Mouse (Mus musculus): Measurements from ENCODE around the gene Naip5.
"Not testable (repeated sequence)": the region's sequence is repeated elsewhere in the genome, so short reads cannot be mapped to it uniquely, and the experiment has no call there.

The Naip5 gene
- long read RNA-seq, experiment 1, partial matches to known transcripts: 0 of 1 reads
- long read RNA-seq, experiment 1, other reads (novel, unspliced or antisense): 1 of 1 reads
- long read RNA-seq, experiment 2, partial matches to known transcripts: 0 of 2 reads
- long read RNA-seq, experiment 2, other reads (novel, unspliced or antisense): 2 of 2 reads

GRCm38 (mm10) chr13:100246223-100246622, at the start of gene Naip5:
Naip5 (minus strand) TSS chr13:100246323.
- intact Hi-C loops (cut with DNase I): not testable (repeated sequence)

DNA sequence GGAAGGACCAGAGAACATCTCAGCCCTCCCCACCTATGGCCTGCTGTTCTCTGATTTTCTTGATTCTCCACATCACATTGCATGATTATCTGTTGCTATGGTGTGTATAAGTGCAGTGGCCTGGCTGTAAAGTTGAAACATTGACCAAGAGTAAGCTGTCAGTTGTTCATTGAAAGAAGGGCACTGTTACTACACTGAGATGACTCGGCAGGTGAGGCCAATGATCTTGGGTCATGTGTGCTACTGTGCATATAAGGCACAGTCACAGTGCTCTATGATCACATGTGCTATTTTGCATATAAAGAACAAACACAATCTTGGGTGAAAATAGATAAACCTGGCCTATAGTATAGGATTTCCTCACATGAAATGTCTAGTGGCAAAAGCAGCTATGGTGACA, 38.5 kb upstream of the Naip5 start:
- intact Hi-C loops (cut with DNase I): no loop called here

GRCm38 (mm10) chr13:100271474-100272132, 25.5 kb upstream of the Naip5 start:
- intact Hi-C loops (cut with DNase I): not testable (repeated sequence)

DNA sequence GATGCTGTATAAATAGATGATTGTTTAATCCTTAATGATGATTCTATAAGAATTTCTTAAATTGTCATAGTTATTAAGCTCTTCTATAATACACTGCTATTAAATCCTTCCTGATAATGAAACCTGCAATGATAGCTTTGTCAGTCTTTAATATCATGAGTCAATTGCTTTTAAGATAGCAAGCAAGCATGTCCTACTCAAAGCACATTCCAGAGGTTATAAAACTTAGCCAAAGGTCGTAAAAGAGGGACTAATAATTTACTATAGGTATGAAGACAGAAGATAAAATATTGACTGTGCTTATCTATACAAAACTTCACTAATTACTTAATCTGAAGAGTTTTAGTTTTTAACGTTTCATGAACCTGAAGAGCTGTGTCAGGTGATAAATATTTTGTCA, 10.9 kb upstream of the Naip5 start:
- intact Hi-C loops (cut with DNase I): not testable (repeated sequence)

DNA sequence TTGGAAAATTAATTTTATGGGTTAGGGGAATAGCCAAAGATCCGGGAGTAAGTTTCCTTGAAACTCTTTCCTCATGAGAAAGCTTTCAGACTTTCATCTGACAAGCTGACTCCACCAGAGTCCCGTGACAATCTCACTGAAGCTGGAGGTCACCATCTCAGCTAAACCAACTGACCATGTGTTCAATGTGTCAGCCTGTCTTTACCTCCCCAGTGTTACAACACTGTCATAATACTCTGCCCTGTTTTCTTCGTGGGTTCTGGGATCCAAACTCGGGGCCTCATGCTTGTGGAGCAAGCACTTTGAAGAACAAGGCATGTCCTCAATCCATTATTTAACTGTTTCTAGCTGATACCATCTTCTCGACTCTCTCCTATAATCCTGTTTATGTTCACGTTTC, 9.8 kb upstream of the Naip5 start:
- intact Hi-C loops (cut with DNase I): not testable (repeated sequence)

DNA sequence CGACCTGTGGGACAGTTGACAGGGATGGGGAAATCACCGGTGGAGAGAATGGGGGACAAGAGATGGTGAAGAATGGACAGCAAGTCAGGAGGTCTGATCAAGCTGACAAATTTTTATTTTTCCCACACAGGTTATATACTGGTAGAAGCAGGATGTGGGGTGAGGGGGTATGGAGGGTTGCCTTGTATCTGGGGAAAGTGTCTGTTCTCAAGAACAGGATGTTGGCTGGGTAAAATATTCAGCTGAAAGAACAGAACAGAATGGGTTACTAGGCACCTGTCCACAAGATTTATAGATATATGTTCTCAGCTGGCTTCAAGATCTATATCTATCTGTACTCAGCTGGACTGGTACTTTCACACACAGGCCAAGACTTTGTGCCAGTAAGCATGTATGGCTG, 5.8 kb upstream of the Naip5 start:
- intact Hi-C loops (cut with DNase I): not testable (repeated sequence)

- intact Hi-C loops (cut with DNase I): not testable (repeated sequence)
Observed at GRCm38 (mm10) chr13:100246896-100247519, 885 bp upstream of the Naip5 start.

GRCm38 (mm10) chr13:100243702-100244101, 2.4 kb downstream of the Naip5 start:
- intact Hi-C loops (cut with DNase I): no loop called here

DNA sequence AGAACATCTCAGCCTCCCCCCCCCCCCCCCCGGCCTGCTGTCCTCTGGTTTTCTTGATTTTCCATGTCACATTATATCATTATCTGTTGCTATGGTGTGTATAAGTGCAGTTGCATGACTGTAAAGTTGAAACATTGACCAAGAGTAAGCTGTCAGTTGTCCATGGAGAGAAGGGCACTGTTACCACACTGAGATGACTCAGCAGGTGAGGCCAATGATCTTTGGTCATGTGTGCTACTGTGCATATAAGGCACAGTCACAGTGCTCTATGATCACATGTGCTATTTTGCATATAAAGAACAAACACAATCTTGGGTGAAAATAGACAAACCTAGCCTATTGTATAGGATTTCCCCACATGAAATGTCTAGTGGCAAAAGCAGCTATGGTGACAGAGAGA, 32.4 kb downstream of the Naip5 start:
- intact Hi-C loops (cut with DNase I): not testable (repeated sequence)

DNA sequence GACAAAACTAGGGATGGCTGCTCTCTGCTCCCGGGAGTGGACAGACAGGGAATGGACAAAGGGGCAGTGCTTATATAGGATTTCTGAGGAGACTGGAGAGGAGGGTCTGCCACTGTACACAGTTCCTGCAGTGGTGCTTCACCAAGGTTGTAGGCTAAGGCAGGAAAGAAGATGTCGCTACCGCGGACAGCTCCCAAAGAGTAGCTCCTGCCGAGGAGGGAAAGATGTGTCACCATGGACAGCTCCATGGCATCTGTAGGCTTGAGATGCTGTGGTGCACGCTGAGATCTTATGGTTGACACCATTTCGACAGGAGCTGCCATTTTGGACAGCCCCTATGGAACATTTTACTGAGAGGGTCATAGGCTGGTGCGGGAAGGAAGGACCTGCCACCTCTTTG, 35.6 kb downstream of the Naip5 start:
- intact Hi-C loops (cut with DNase I): no loop called here

DNA sequence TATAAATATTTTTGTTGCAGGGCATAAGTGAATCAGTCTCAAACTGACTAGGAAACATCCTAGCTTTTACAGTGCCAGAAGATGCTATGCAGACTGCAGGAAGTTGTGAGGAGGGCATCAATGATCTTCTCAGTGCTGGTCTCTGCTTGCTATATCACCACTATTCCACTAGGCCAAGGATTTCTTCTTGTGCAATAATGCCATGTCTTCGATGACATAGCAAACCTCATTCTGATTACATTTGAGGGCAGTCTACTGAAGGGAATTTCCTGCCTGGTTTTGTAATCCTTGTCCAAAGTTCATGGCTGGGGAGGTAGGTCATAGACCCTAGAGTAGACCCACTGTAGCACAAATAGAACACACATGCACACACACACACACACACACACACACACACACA, 42.8 kb downstream of the Naip5 start:
- intact Hi-C loops (cut with DNase I): no loop called here

DNA sequence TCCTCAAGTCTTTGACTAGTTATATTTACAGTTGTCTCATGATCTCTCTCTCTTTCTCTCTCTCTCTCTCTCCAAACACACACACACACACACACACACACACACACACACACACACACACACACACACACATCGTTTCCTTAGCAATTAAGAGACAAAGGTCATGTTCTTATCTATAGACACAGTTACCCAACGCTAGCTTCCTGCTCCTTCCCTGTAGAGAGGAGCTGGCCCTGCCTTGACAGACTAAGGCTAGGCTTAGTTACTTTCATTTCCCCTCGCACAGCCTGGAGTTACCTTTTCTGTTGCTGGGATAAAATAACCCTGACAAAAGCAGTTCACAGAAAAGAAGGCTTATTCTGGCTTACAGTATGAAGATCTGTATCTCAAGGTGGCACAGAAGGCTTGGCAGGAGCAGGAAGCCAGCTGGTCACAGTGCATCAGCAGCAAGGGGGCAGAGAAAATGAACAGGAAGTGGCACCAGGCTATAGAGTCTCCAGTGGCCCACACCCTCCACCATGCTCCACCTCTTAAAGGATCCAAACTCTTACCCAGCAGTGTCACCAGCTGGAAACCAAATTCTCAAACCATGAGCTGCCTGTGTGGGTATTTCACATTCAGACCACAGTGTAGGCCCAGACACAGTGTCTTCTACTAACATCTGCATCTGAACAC, 44.3 kb downstream of the Naip5 start, which contains the start of gene Naip2:
Gene Naip2 (minus strand): TSS at position 434 of the 675 bp plus-strand sequence.
- intact Hi-C loops (cut with DNase I): not testable (repeated sequence)

GRCm38 (mm10) chr13:100200778-100201177, 45.3 kb downstream of the Naip5 start:
- intact Hi-C loops (cut with DNase I): no loop called here

DNA sequence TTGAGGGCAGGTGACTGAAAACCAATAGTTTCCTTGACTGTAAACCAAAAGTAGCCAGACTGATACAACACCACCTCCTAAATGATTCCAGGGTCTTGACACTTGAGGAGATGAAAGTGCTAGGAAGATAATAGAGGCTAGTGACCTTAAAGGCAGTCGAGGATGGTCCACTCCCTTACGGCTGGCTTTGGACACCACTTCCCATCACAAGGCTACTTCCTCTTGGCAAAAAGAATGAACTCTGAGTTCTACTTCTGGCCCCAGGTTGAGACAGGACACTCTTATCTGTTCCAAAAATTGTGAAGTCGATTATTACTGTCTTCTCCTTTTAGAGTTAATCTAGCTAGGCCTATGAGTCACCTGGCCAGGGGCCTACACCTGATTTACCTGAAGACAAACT, 50.7 kb downstream of the Naip5 start:
- intact Hi-C loops (cut with DNase I): no loop called here

GRCm38 (mm10) chr13:100183111-100183510, 63.0 kb downstream of the Naip5 start:
- intact Hi-C loops (cut with DNase I): not testable (repeated sequence)

DNA sequence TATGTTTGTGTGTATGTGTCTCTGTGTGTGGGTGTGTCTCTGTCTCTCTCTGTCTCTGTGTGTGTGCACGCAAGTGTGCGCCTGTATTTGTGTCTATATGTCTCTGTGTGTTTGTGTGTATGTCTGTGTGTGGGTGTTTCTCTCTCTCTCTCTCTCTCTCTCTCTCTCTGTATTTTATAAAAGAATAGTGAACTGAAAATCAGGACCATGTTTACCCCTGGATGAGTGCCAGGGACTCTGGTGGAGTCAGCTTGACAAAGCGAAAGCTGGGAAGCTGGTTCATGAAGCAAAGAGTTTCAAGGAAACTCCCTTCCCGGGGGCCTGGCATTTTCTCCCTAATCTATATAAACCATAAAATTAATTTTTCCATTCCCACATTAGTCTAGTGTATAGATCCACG, 71.8 kb downstream of the Naip5 start:
- intact Hi-C loops (cut with DNase I): not testable (repeated sequence)

- intact Hi-C loops (cut with DNase I): not testable (repeated sequence)
Observed at GRCm38 (mm10) chr13:100166378-100166777, 79.7 kb downstream of the Naip5 start.

DNA sequence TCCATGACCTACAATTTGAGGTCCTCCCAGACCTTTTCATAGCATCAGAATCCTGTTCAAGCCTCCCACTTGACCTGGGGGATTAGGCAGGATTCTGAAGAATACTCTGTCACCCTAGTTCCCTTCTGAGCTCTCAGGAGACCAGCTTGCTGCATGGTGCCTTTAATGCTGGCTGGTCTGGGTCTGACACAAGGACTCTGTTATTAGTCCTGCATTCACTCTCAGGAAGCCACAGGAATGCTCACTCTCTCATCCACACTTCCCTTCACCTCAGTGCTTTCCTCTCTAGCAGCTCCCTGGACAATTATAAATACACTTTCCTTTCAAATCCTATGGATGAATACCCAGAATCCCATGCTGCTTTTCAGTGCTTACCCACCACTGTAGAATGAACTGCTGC, 83.7 kb downstream of the Naip5 start:
- intact Hi-C loops (cut with DNase I): not testable (repeated sequence)
